11 mouse cellular contexts compared by ENCODE assay signal in genomic region chr8:121200979-121201378, GRCm38 (mm10).
DNase-seq lines count a peak whose midpoint lies in the region; ATAC-seq and TF ChIP-seq lines count a peak whose summit lies in the region.
"Had no signal": no experiment of that assay in that cellular context is flagged by ENCODE, and none has a peak within 500 bp of the region (broad histone marks: within the 10 kb centered on the region; RNA-seq: fewer than 3 reads in every experiment).

No protein-coding gene starts in this region.

- no peak overlapping the region for H3K4me2 ChIP-seq in heart, postnatal 0 days (ENCODE audit: low read depth, low read length)
- H3K4me2 ChIP-seq in stomach, embryonic 15.5 days: no peak overlapping the region

- peak; percentile 81 for ATAC-seq in heart, postnatal 0 days (ENCODE audit: insufficient read depth, low read depth)
- peak; percentile 55; the same call in 1 of the 2 replicates for ATAC-seq in stomach, embryonic 15.5 days (ENCODE audit: insufficient read depth, low FRiP score, low read depth)
- ATAC-seq: activated CD4-positive, CD25-positive, alpha-beta regulatory T cell, adult 4 months had no signal

- no peak for TF ChIP-seq POLR2A in liver, adult 2 months (IDR thresholded peaks at IDR 0.05; ENCODE audit: extremely low read depth, insufficient read depth, low read length)

- 55% methylated on average over 3 of the region's 3 CpGs for WGBS in liver, adult 2 months
- WGBS in heart, postnatal 0 days: 14% methylated on average over 3 of the region's 3 CpGs
- 54% methylated on average over 3 of the region's 3 CpGs for WGBS in stomach, embryonic 15.5 days

- no peaks in the 10 kb centered on the region for H3K4me1 ChIP-seq in liver, adult 2 months (ENCODE audit: control insufficient read depth, insufficient read depth, low read length)
- no peaks in the 10 kb centered on the region for H3K4me1 ChIP-seq in heart, postnatal 0 days (ENCODE audit: control insufficient read depth, insufficient read depth)
- H3K4me1 ChIP-seq in stomach, embryonic 15.5 days: peaks cover 10% of the 10 kb centered on the region; the same call in 1 of the 2 replicates

- peak; percentile 75 for TF ChIP-seq EP300 in heart, postnatal 0 days (IDR thresholded peaks at IDR 0.05; ENCODE audit: low read depth)

- DNase-seq in liver, adult 2 months (ENCODE audit: extremely low read depth, low read depth, low spot score): peak; percentile 9
- DNase-seq in liver: no peak
- peak; percentile 77 for DNase-seq in heart, postnatal 0 days (ENCODE audit: low spot score)
- DNase-seq in kidney, postnatal 36 days: peak; percentile 44 to 69
- DNase-seq in urinary bladder, postnatal 4 days (ENCODE audit: low spot score in 2 of 2): no peak
- DNase-seq in urinary bladder, postnatal 10 days (ENCODE audit: low spot score): no peak
- DNase-seq: cerebellum, adult 2 months; thymus, adult 18-20 months had no signal

- no peaks in the 10 kb centered on the region for H3K27me3 ChIP-seq in liver, adult 2 months (ENCODE audit: control insufficient read depth, insufficient read depth, low read length)
- H3K27me3 ChIP-seq in heart, postnatal 0 days (ENCODE audit: control insufficient read depth, insufficient read depth, low read length): no peaks in the 10 kb centered on the region
- no peaks in the 10 kb centered on the region for H3K27me3 ChIP-seq in stomach, embryonic 15.5 days (replicated peaks)

- H3K36me3 ChIP-seq in liver, adult 2 months (ENCODE audit: control insufficient read depth, insufficient read depth, low read length): no peaks in the 10 kb centered on the region
- no peaks in the 10 kb centered on the region for H3K36me3 ChIP-seq in heart, postnatal 0 days (replicated peaks; ENCODE audit: control insufficient read depth, insufficient read depth, low read length)
- H3K36me3 ChIP-seq in stomach, embryonic 15.5 days: no peaks in the 10 kb centered on the region

- no peaks in the 10 kb centered on the region for H3K9me3 ChIP-seq in heart, postnatal 0 days (replicated peaks; ENCODE audit: control insufficient read depth, low read length)
- H3K9me3 ChIP-seq in stomach, embryonic 15.5 days: no peaks in the 10 kb centered on the region

- H3K9ac ChIP-seq in liver, adult 2 months (ENCODE audit: low read depth, low read length): no peak overlapping the region
- H3K9ac ChIP-seq in heart, postnatal 0 days (replicated peaks; ENCODE audit: low read depth, low read length): no peak overlapping the region
- H3K9ac ChIP-seq in stomach, embryonic 15.5 days: no peak overlapping the region

- no peaks in the 10 kb centered on the region for H3K79me2 ChIP-seq in liver, adult 2 months (ENCODE audit: control insufficient read depth, insufficient read depth, low read length)

- no peak overlapping the region for H3K27ac ChIP-seq in liver, adult 2 months (replicated peaks; ENCODE audit: insufficient read depth, low read depth, low read length)
- no peak overlapping the region; the same call in 1 of the 2 replicates for H3K27ac ChIP-seq in heart, postnatal 0 days (ENCODE audit: low read depth)
- no peak overlapping the region for H3K27ac ChIP-seq in stomach, embryonic 15.5 days
- H3K27ac ChIP-seq: macrophage had no signal

- no peak overlapping the region for H3K4me3 ChIP-seq in liver, adult 2 months (ENCODE audit: insufficient read depth, low read depth, low read length)
- H3K4me3 ChIP-seq in heart, postnatal 0 days (ENCODE audit: low read depth, low read length): no peak overlapping the region
- no peak overlapping the region for H3K4me3 ChIP-seq in stomach, embryonic 15.5 days (replicated peaks)

- TF ChIP-seq CTCF in liver, adult 2 months (IDR thresholded peaks at IDR 0.05; ENCODE audit: low read depth, low read length): no peak
- TF ChIP-seq CTCF in heart, postnatal 0 days (IDR thresholded peaks at IDR 0.05; ENCODE audit: low read depth): no peak

Comparison
In these comparisons a context has a peak if more than half of its experiments do, and no peak if none do; other contexts are left out.
1. DNase-seq: peak in liver, adult 2 months (single experiment), heart, postnatal 0 days (single experiment) and kidney, postnatal 36 days (2 of 2); none in liver (single experiment), urinary bladder, postnatal 4 days (0 of 2) and urinary bladder, postnatal 10 days (single experiment).